Mouse (Mus musculus) myocyte (in vitro differentiated cells): ENCODE measurements at regions not wholly inside any gene's neighbourhood (a gene's known extent, or its start where the extent isn't known, plus 50 kb on each side); places are given as distances from the start of the nearest gene placed in this dataset.

ENCODE experiments used
- H3K27me3 ChIP-seq: one replicate; pipeline ENCODE4 v1.6.1; 2011; ENCODE audit not compliant: control insufficient read depth, insufficient read depth, insufficient read length
- H3K36me3 ChIP-seq: one replicate; pipeline ENCODE4 v1.6.1; 2011; ENCODE audit not compliant: control insufficient read depth, insufficient read depth
- H3K4me2 ChIP-seq: one replicate; pipeline ENCODE4 v1.6.1; 2011; ENCODE audit warnings: low read depth, control low read depth
- H3K4me3 ChIP-seq: one replicate; pipeline ENCODE4 v1.5.1; 2011; ENCODE audit warnings: mild to moderate bottlenecking, control low read depth, moderate library complexity
- H3K79me2 ChIP-seq: one replicate; pipeline ENCODE4 v1.6.1; 2011; ENCODE audit not compliant: control insufficient read depth, insufficient read depth
- H3ac ChIP-seq: one replicate; pipeline ENCODE4 v1.6.1; 2011; ENCODE audit not compliant: control insufficient read depth, insufficient read length
- CEBPB ChIP-seq: IDR thresholded peaks from 2 replicates; pipeline ENCODE4 v1.6.1; 2011; ENCODE audit warnings: mild to moderate bottlenecking, moderate library complexity; ENCODE audit not compliant: poor library complexity, insufficient read depth, severe bottlenecking
- E2F4 ChIP-seq: IDR thresholded peaks from one replicate; pipeline ENCODE4 v1.6.1; 2011; ENCODE audit warnings: mild to moderate bottlenecking, control low read depth, moderate library complexity; ENCODE audit not compliant: insufficient read depth
- MAX ChIP-seq: IDR thresholded peaks from one replicate; pipeline ENCODE4 v1.6.1; 2011; ENCODE audit warnings: low read depth, mild to moderate bottlenecking, control low read depth
- MYOD1 ChIP-seq, 3 experiments: IDR thresholded peaks; one replicate each; pipeline ENCODE4 v1.6.1; 2011; ENCODE audit warnings: control low read depth in 2 of 3, low read depth in 2 of 3, mild to moderate bottlenecking in 2 of 3, moderate library complexity in 1 of 3; ENCODE audit not compliant: insufficient read length in 2 of 3, control insufficient read depth in 1 of 3
- MYOG ChIP-seq, 3 experiments: IDR thresholded peaks; one replicate each; pipeline ENCODE4 v1.6.1; 2011; ENCODE audit warnings: control low read depth in 2 of 3, low read depth in 2 of 3, mild to moderate bottlenecking in 2 of 3; ENCODE audit not compliant: insufficient read length in 2 of 3, control insufficient read depth in 1 of 3, insufficient read depth in 1 of 3
- POLR2A ChIP-seq: IDR thresholded peaks from one replicate; pipeline ENCODE4 v1.6.1; 2011; ENCODE audit warnings: low read depth, mild to moderate bottlenecking, control low read depth, moderate library complexity; ENCODE audit not compliant: insufficient read length
- POLR2AphosphoS2 ChIP-seq: IDR thresholded peaks from one replicate; pipeline ENCODE4 v1.6.1; 2011; ENCODE audit warnings: low read depth, control low read depth; ENCODE audit not compliant: insufficient read length
- REST ChIP-seq: IDR thresholded peaks from one replicate; pipeline ENCODE4 v1.6.1; 2011; ENCODE audit warnings: mild to moderate bottlenecking, control low read depth, moderate library complexity; ENCODE audit not compliant: insufficient read depth, insufficient read length
- SRF ChIP-seq: IDR thresholded peaks from one replicate; pipeline ENCODE4 v1.6.1; 2011; ENCODE audit warnings: low read depth; ENCODE audit not compliant: control insufficient read depth, insufficient read length
- TCF12 ChIP-seq: IDR thresholded peaks from one replicate; pipeline ENCODE4 v1.6.1; 2011; ENCODE audit warnings: mild to moderate bottlenecking, control low read depth; ENCODE audit not compliant: poor library complexity, insufficient read depth, severe bottlenecking
- TCF3 ChIP-seq: IDR thresholded peaks from one replicate; pipeline ENCODE4 v1.6.1; 2011; ENCODE audit warnings: low read depth, control low read depth; ENCODE audit not compliant: insufficient read length
- USF1 ChIP-seq: IDR thresholded peaks from one replicate; pipeline ENCODE4 v1.6.1; 2011; ENCODE audit warnings: low read depth, mild to moderate bottlenecking, control low read depth, moderate library complexity

- H3K4me2 ChIP-seq, result no peak overlapping the region
- no peaks in the 10 kb centered on the region for H3K36me3 ChIP-seq
- H3ac ChIP-seq, result no peak overlapping the region
- no peak for TF ChIP-seq REST
- H3K79me2 ChIP-seq, result no peaks in the 10 kb centered on the region
- no peaks in the 10 kb centered on the region for H3K27me3 ChIP-seq
- no peak overlapping the region for H3K4me3 ChIP-seq
Measured at GRCm38 (mm10) chr4:131126901-131127300, 182.7 kb downstream of the Matn1 start.

- H3K4me2 ChIP-seq, result no peak overlapping the region
- H3K4me3 ChIP-seq, result no peak overlapping the region
- H3ac ChIP-seq, result no peak overlapping the region
- no peak for TF ChIP-seq MYOD1 (IDR thresholded peaks at IDR 0.05; ENCODE audit: control insufficient read depth in 1 of 3, insufficient read length in 2 of 3, low read depth in 2 of 3)
- TF ChIP-seq CEBPB, result no peak
- no peak for TF ChIP-seq MAX
- no peak for TF ChIP-seq TCF12
- no peak for TF ChIP-seq TCF3
- no peak for TF ChIP-seq SRF
- H3K79me2 ChIP-seq, result no peaks in the 10 kb centered on the region
- H3K27me3 ChIP-seq, result no peaks in the 10 kb centered on the region
- H3K36me3 ChIP-seq, result no peaks in the 10 kb centered on the region
Measured at GRCm38 (mm10) chr4:131128646-131129045, 184.5 kb downstream of the Matn1 start.

- TF ChIP-seq SRF, result no peak
- no peak for TF ChIP-seq MYOG (IDR thresholded peaks at IDR 0.05; ENCODE audit: control insufficient read depth in 1 of 3, insufficient read depth in 1 of 3, insufficient read length in 2 of 3, low read depth in 2 of 3)
- no peak for TF ChIP-seq TCF3
- no peak for TF ChIP-seq MYOD1 (IDR thresholded peaks at IDR 0.05; ENCODE audit: control insufficient read depth in 1 of 3, insufficient read length in 2 of 3, low read depth in 2 of 3)
- no peak for TF ChIP-seq POLR2A
- TF ChIP-seq REST, result no peak
- TF ChIP-seq USF1, result no peak
- no peak for TF ChIP-seq MAX
- TF ChIP-seq CEBPB, result no peak
- no peak for TF ChIP-seq POLR2AphosphoS2
- no peaks in the 10 kb centered on the region for H3K79me2 ChIP-seq
- H3K27me3 ChIP-seq, result no peaks in the 10 kb centered on the region
- H3K4me3 ChIP-seq, result no peak overlapping the region
- no peak overlapping the region for H3ac ChIP-seq
- no peak overlapping the region for H3K4me2 ChIP-seq
- no peaks in the 10 kb centered on the region for H3K36me3 ChIP-seq
Measured at GRCm38 (mm10) chr4:131132201-131132600, 188.0 kb downstream of the Matn1 start.

GRCm38 (mm10) chr4:131132781-131133180, 188.6 kb downstream of the Matn1 start:
- Histone ChIP-seq H3K36me3 (no peaks in the 10 kb centered on the region), H3K4me3 (no peak overlapping the region), H3K4me2 (no peak overlapping the region), H3ac (no peak overlapping the region), H3K27me3 (no peaks in the 10 kb centered on the region), H3K79me2 (no peaks in the 10 kb centered on the region)
- no peak for TF ChIP-seq E2F4
- no peak for TF ChIP-seq SRF

- Histone ChIP-seq H3K79me2 (no peaks in the 10 kb centered on the region), H3K4me3 (no peak overlapping the region), H3K4me2 (no peak overlapping the region), H3ac (no peak overlapping the region), H3K27me3 (no peaks in the 10 kb centered on the region), H3K36me3 (no peaks in the 10 kb centered on the region)
- TF ChIP-seq REST (no peak), MYOD1 (IDR thresholded peaks at IDR 0.05; ENCODE audit: control insufficient read depth in 1 of 3, insufficient read length in 2 of 3, low read depth in 2 of 3) (no peak), TCF3 (no peak), MYOG (IDR thresholded peaks at IDR 0.05; ENCODE audit: control insufficient read depth in 1 of 3, insufficient read depth in 1 of 3, insufficient read length in 2 of 3, low read depth in 2 of 3) (no peak), CEBPB (no peak), E2F4 (no peak), USF1 (no peak), SRF (no peak), POLR2AphosphoS2 (no peak), MAX (no peak), TCF12 (no peak), POLR2A (no peak)
Measured at GRCm38 (mm10) chr4:131135841-131136240, 191.7 kb downstream of the Matn1 start.

GRCm38 (mm10) chr4:131138891-131139290, 194.7 kb downstream of the Matn1 start:
- Histone ChIP-seq H3K79me2 (no peaks in the 10 kb centered on the region), H3K36me3 (no peaks in the 10 kb centered on the region), H3K27me3 (no peaks in the 10 kb centered on the region), H3K4me2 (no peak overlapping the region), H3K4me3 (no peak overlapping the region), H3ac (no peak overlapping the region)
- TF ChIP-seq MYOD1 (IDR thresholded peaks at IDR 0.05; ENCODE audit: control insufficient read depth in 1 of 3, insufficient read length in 2 of 3, low read depth in 2 of 3), result no peak
- no peak for TF ChIP-seq POLR2AphosphoS2
- no peak for TF ChIP-seq E2F4
- no peak for TF ChIP-seq POLR2A
- no peak for TF ChIP-seq REST
- no peak for TF ChIP-seq MAX
- no peak for TF ChIP-seq MYOG (IDR thresholded peaks at IDR 0.05; ENCODE audit: control insufficient read depth in 1 of 3, insufficient read depth in 1 of 3, insufficient read length in 2 of 3, low read depth in 2 of 3)
- TF ChIP-seq CEBPB, result no peak
- TF ChIP-seq SRF, result no peak
